Mouse (Mus musculus) lung, embryonic 14.5 days (tissue): ENCODE measurements around the gene Cpeb4. TPM values are rescaled to one million over a fixed set of nuclear protein-coding genes. Genes with fewer than 3 reads are reported as not detected.

Experiments used
- ATAC-seq: fragments of 200-750 bp; cut with Nextera tagmentation; 2 replicates; pipeline ENCODE4 v1.8.0; 2017; ENCODE audit warnings: mild to moderate bottlenecking, moderate TSS enrichment, moderate library complexity; ENCODE audit not compliant: insufficient read depth
- DNase-seq: peaks from one replicate; pipeline ENCODE4 v3.0.0-alpha.2; 2015
- H3K27ac ChIP-seq: fragments of 300-500 bp; sonication (generic); 2 replicates; pipeline ENCODE4 v1.5.1; 2014; ENCODE audit warnings: low read depth, mild to moderate bottlenecking, moderate library complexity
- H3K27me3 ChIP-seq: fragments of 300-500 bp; sonication (generic); 2 replicates; pipeline ENCODE4 v1.6.1; 2014; ENCODE audit warnings: low read length, control low read depth; ENCODE audit not compliant: insufficient read depth
- H3K36me3 ChIP-seq: fragments of 300-500 bp; sonication (generic); 2 replicates; pipeline ENCODE4 v1.6.1; 2014; ENCODE audit warnings: control low read depth; ENCODE audit not compliant: insufficient read depth
- H3K4me1 ChIP-seq: fragments of 300-500 bp; sonication (generic); 2 replicates; pipeline ENCODE4 v1.6.1; 2014; ENCODE audit warnings: antibody characterized with exemption, control low read depth; ENCODE audit not compliant: insufficient read depth
- H3K4me2 ChIP-seq: fragments of 300-500 bp; sonication (generic); 2 replicates; pipeline ENCODE4 v1.6.1; 2014; ENCODE audit warnings: mild to moderate bottlenecking
- H3K4me3 ChIP-seq: fragments of 300-500 bp; sonication (generic); 2 replicates; pipeline ENCODE4 v1.5.1; 2014; ENCODE audit warnings: low read depth, low read length
- H3K9ac ChIP-seq: fragments of 300-500 bp; sonication (generic); 2 replicates; pipeline ENCODE4 v1.6.1; 2014
- H3K9me3 ChIP-seq: fragments of 300-500 bp; sonication (generic); 2 replicates; pipeline ENCODE4 v1.6.1; 2016; ENCODE audit warnings: low read depth, low read length, control low read depth
- CTCF ChIP-seq: IDR thresholded peaks from 2 replicates; pipeline ENCODE4 v1.5.1; 2016; ENCODE audit warnings: antibody characterized with exemption, low read depth
- WGBS: fragments of 180-500 bp; shearing (Covaris S2); extraction: QIAGEN DNeasy Blood & Tissue Kit; methylation state at CpG from one replicate; pipeline ENCODE4 v1.1.7; 2014; 5-methylcytosine and 5-hydroxymethylcytosine counted together
- polyA plus RNA-seq: library from polyadenylated mRNA; unstranded; fragments of >200 nt; fragmentation: Nextera tagmentation; extraction: Ambion mirVana; gene quantifications from 2 replicates; pipeline ENCODE4 v1.2.1, GENCODE M21; 2014

Gene Cpeb4
- polyA plus RNA-seq, 1 experiment from 2014 or later: 5.1 TPM

- no peak for TF ChIP-seq CTCF
- WGBS: 69% methylated on average over 9 of the region's 9 CpGs
- H3K36me3 ChIP-seq: no peaks in the 10 kb centered on the region
- ATAC-seq: no peak
- DNase-seq: no peak
- no peak overlapping the region for H3K27ac ChIP-seq
- H3K9ac ChIP-seq: no peak overlapping the region
- H3K4me2 ChIP-seq: no peak overlapping the region
- H3K9me3 ChIP-seq: no peaks in the 10 kb centered on the region
- no peaks in the 10 kb centered on the region for H3K27me3 ChIP-seq
- no peak overlapping the region for H3K4me3 ChIP-seq
- no peaks in the 10 kb centered on the region for H3K4me1 ChIP-seq
These were observed 25.1 kb upstream of the Cpeb4 start for GRCm38 (mm10) chr11:31846771-31847468.

DNA sequence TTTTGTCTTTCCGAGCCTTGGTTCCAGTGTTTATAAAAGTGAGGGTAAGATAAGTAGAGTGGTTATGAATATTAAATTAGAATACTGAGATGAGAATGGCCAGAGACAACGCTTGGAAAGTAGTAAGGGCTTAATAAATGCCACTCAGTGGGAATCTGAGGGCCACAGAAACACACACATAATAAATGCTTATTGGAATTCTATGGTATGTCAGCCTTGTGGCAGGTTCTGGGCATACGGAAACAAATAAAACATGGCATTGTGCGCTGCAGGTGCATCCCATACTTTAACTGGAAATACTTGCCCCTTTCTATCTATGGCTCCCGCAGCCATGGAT, 24.6 kb upstream of the Cpeb4 start:
- H3K9ac ChIP-seq: no peak overlapping the region
- 78% methylated on average over 5 of the region's 5 CpGs for WGBS
- no peak for TF ChIP-seq CTCF
- H3K36me3 ChIP-seq: no peaks in the 10 kb centered on the region
- no peaks in the 10 kb centered on the region for H3K9me3 ChIP-seq
- H3K4me1 ChIP-seq: no peaks in the 10 kb centered on the region
- ATAC-seq: no peak
- H3K27me3 ChIP-seq: no peaks in the 10 kb centered on the region
- no peak overlapping the region for H3K4me2 ChIP-seq
- DNase-seq: no peak
- H3K27ac ChIP-seq: no peak overlapping the region
- no peak overlapping the region for H3K4me3 ChIP-seq

DNA sequence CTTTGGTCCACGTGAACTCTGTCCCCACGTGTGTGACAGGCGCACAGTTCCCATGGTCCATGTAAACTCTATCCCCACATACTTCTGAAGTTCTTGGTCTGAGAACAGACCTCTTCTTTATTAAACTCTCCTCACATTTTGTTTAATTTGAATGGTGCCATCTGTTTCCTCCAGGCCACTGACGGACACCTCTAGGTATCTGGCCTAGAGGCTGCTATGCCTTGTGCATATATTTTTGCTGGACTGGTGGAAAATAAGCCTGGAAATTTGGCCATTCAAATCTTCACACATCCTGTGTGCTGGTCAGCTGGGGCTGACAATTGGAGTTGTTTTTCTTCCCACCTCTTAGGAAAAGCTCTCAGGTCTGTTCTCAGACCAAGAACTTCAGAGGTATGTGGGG, 23.3 kb upstream of the Cpeb4 start:
- ATAC-seq (no peak), DNase-seq (no peak)
- Histone ChIP-seq H3K4me2 (no peak overlapping the region), H3K27ac (no peak overlapping the region), H3K4me1 (no peaks in the 10 kb centered on the region), H3K9me3 (no peaks in the 10 kb centered on the region), H3K9ac (no peak overlapping the region), H3K36me3 (no peaks in the 10 kb centered on the region), H3K27me3 (no peaks in the 10 kb centered on the region), H3K4me3 (no peak overlapping the region)
- no peak for TF ChIP-seq CTCF
- 82% methylated on average over 4 of the region's 4 CpGs for WGBS

- H3K4me2 ChIP-seq: no peak overlapping the region
- 83% methylated on average over 3 of the region's 3 CpGs for WGBS
- no peaks in the 10 kb centered on the region for H3K9me3 ChIP-seq
- ATAC-seq (no peak), DNase-seq (no peak)
- no peak overlapping the region for H3K9ac ChIP-seq
- no peak overlapping the region for H3K4me3 ChIP-seq
- no peaks in the 10 kb centered on the region for H3K36me3 ChIP-seq
- H3K27me3 ChIP-seq: no peaks in the 10 kb centered on the region
- no peak for TF ChIP-seq CTCF
- no peaks in the 10 kb centered on the region for H3K4me1 ChIP-seq
- no peak overlapping the region for H3K27ac ChIP-seq
These were observed 21.7 kb upstream of the Cpeb4 start for GRCm38 (mm10) chr11:31850156-31850775.

DNA sequence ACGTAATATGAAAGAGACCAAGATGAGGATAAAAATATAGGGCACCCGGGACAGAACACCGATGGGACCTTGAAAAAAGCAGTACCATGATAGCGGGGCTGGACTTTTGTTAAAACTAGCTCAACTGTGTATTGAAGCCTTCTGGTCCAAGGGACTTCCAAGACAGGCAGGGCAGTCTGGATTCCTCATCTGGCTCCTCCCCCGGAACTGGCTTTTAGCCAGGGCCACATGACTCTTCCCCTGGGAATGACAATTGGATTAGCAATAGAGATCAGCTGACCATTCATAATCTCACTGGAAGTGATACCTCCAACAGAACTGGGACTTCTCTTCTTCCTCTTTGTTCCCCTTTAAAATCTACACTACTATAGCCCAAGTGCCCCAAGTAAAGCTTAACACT, 21.0 kb upstream of the Cpeb4 start:
- DNase-seq (peak; percentile 57), ATAC-seq (no peak)
- Histone ChIP-seq H3K9me3 (no peaks in the 10 kb centered on the region), H3K4me3 (no peak overlapping the region), H3K36me3 (no peaks in the 10 kb centered on the region), H3K27ac (no peak overlapping the region), H3K4me2 (no peak overlapping the region), H3K27me3 (no peaks in the 10 kb centered on the region), H3K4me1 (no peaks in the 10 kb centered on the region), H3K9ac (no peak overlapping the region)
- no peak for TF ChIP-seq CTCF
- 80% methylated on average over 5 of the region's 5 CpGs for WGBS

DNA sequence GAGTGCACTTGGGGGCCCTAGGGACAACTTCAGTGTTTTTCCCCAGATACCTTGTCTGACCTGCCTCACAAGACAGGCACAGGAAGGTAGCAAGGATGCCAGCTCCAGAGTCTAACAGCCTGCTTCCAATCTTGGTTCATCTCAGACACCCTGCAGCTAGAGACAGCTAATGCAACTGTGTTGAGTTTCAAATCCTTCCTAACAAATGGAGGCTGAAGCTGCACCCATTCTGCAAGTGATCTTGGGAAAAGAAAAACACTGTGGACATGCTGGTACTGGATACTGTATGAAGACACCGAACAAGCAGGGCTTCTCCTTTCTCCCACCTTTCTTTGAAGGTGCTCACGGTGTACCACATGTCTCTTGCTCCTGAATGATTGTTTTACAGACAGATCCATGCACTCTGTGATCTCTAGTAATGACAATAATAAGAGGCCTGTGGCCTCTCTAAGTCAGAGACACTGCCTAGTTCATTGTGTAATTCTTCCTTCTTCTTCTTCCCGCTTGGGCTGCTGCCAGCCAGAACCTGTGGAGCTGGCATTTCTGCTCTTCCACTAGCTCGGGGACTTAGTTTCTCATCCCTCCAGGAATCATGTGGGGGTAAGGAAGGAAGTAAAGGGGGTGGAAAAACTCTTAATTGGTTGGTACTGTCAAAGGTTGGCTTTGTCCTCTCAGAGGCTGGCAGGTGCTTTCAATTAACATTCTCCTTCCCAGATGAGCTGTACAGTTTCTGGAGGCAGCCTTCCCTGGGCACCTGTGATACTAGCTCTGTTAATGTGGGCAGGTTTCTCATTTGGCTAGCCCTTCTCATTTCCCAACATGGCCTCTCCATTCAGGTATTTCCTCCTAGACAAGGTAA, 20.1 kb upstream of the Cpeb4 start:
- no peak for TF ChIP-seq CTCF
- Histone ChIP-seq H3K9ac (no peak overlapping the region), H3K4me3 (no peak overlapping the region), H3K36me3 (no peaks in the 10 kb centered on the region), H3K27me3 (no peaks in the 10 kb centered on the region), H3K27ac (no peak overlapping the region), H3K9me3 (no peaks in the 10 kb centered on the region), H3K4me1 (no peaks in the 10 kb centered on the region), H3K4me2 (no peak overlapping the region)
- ATAC-seq: no peak
- WGBS: 68% methylated on average over 4 of the region's 4 CpGs
- no peak for DNase-seq

DNA sequence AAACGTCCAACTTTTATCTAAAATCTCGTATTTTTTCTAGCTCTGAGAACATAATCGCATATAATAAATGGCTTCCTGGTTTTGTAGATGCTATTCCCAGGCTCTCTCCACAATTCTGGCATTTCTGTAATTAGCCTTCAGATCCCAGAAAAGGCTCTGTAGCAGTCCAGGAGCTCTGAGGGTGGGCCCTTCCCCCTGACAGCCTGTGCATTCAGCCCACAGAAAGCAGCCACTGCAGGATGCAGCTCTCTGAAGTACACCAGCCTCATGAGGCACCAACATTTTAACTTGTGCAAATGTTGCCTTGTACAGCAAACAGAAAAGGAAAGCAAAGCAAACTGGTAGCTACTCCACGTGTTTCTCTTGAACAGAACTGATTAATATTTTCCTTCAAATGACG, 17.1 kb upstream of the Cpeb4 start:
- no peak overlapping the region for H3K27ac ChIP-seq
- H3K9me3 ChIP-seq: no peaks in the 10 kb centered on the region
- no peak for DNase-seq
- no peak overlapping the region for H3K4me2 ChIP-seq
- no peaks in the 10 kb centered on the region for H3K36me3 ChIP-seq
- H3K4me1 ChIP-seq: no peaks in the 10 kb centered on the region
- H3K27me3 ChIP-seq: no peaks in the 10 kb centered on the region
- H3K9ac ChIP-seq: no peak overlapping the region
- ATAC-seq: no peak
- 58% methylated on average over 5 of the region's 5 CpGs for WGBS
- H3K4me3 ChIP-seq: no peak overlapping the region
- no peak for TF ChIP-seq CTCF
